Mouse (Mus musculus): ENCODE data around the gene Mfsd11. TPM values are rescaled to one million over a fixed set of nuclear protein-coding genes. Genes with fewer than 3 reads are reported as not detected.
"Not testable (repeated sequence)": the region's sequence is repeated elsewhere in the genome, so short reads cannot be mapped to it uniquely, and the experiment has no call there.

The Mfsd11 gene
- polyA plus RNA-seq, 1 experiment, result 36.6 TPM

DNA sequence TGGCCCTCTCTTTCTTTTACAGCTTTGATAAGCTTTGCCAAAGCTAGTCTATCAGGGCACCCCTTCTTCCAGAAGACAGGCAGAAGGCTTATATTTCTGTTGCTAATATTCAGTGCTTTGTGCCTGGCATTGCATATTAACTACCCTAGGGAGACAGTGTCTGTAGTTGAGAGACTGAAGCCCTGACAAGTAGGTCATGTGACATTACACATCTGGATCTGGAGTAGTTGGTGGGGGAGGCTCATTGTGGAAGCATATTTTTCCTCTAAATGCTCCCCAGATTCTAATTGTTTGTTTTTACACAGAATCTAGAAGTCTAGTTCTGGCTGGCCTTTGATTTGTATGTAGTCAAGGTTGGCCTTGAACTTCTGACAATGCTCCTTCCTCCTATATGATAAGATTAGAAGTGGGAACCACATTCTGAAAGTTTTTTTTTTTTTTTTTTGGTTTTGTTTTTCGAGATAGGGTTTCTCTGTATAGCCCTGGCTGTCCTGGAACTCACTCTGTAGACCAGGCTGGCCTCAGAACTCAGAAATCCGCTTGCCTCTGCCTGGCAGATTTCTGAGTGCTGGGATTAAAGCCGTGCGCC is 5.6 kb upstream of the Mfsd11 start:
- no peak overlapping the region for H3K4me3 ChIP-seq (ENCODE audit: insufficient read depth, low read length)
- no peak overlapping the region for H3K27ac ChIP-seq (ENCODE audit: insufficient read depth, low read length)
- H3K4me1 ChIP-seq (ENCODE audit: control insufficient read depth, insufficient read depth, low read length), result peaks cover 2% of the 10 kb centered on the region; the same call in 1 of the 2 replicates
- TF ChIP-seq CTCF (IDR thresholded peaks at IDR 0.05; ENCODE audit: borderline replicate concordance, insufficient read depth, low read length) (no peak), POLR2A (IDR thresholded peaks at IDR 0.05; ENCODE audit: low read depth, low read length) (no peak)

DNA sequence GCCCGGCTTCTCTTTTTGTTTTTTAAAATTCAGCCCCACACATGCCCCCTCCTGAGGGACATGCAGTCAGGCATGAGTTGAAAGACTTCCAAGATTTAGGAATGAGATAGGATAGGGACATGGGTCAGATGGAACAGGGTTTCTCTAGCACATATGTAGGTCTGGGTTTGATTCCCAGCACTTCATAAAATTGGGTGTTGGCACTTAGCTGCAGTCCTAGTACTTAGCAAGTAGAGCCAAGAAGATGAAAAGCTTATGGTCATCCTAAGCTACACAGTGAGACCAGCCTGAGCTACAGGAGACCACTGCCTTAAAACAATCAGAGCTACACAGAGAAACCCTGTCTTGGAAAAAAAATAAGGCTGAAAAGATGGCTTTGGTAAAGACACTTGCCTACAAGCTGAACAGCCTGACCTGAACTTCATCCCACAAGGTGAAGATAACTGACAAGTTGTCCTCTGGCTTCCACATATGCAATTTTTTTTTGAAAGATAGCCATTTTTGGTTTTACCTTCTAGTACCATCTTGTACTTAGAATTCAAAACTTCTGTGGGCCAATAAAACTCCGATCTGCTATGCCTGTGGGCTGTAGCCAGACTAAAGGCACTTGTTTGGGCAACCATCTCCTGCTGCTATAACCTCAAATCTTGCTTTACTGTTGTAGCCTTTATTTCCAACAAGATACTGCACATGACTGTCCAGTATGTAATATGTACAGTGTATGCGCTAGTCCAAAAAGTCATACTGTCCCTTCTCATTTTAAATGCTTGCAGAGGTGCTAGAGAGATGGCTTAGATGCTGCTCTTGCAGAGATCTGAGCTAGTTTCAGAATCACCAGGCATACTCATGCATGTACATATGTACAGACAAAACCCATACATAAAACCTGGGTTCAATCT is 4.8 kb upstream of the Mfsd11 start:
- Histone ChIP-seq H3K4me1 (ENCODE audit: control insufficient read depth, insufficient read depth, low read length) (peaks cover 2% of the 10 kb centered on the region; the same call in 1 of the 2 replicates), H3K27ac (ENCODE audit: insufficient read depth, low read length) (no peak overlapping the region), H3K4me3 (ENCODE audit: insufficient read depth, low read length) (no peak overlapping the region)
- TF ChIP-seq POLR2A (IDR thresholded peaks at IDR 0.05; ENCODE audit: low read depth, low read length) (no peak), CTCF (IDR thresholded peaks at IDR 0.05; ENCODE audit: borderline replicate concordance, insufficient read depth, low read length) (no peak)

DNA sequence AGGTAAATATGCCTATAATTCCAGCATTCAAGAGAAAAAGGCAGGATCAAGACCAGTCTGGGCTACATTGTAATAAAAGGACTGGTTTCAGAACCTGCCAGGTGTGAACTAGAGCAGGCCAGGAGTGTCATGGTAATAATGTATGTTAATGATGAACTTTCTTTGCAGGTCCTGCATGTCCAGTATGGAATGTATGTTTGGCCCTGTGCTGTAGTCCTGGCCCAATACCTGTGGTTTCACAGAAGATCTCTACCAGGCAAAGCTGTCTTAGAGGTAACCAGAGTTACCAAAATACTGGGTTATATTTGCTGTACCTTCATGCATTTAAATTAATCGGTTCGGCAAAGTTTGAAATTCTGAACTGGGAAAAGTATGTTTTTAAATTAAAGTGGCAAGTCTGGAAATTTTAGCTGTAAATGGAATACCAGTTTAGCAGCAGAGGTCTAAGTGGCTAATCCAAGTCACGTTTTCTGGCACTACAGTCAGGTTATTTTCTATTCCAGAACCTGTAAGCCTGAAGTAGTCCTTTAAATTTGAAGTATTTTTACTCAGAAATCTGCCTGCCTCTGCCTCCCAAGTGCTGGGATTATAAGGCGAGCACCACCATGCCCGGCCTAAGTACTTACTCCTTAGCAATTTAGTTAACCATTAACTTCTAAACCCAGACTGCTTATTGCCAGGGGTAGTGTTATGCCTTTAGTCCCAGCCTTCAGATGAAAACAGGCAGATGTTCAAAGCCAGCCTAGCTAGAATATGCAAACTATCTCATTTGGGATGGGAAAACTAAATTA is 4.0 kb upstream of the Mfsd11 start:
- Histone ChIP-seq H3K27ac (ENCODE audit: insufficient read depth, low read length) (no peak overlapping the region), H3K4me3 (ENCODE audit: insufficient read depth, low read length) (no peak overlapping the region), H3K4me1 (ENCODE audit: control insufficient read depth, insufficient read depth, low read length) (peaks cover 2% of the 10 kb centered on the region; the same call in 1 of the 2 replicates)
- TF ChIP-seq POLR2A (IDR thresholded peaks at IDR 0.05; ENCODE audit: low read depth, low read length) (peak; percentile 36), CTCF (IDR thresholded peaks at IDR 0.05; ENCODE audit: borderline replicate concordance, insufficient read depth, low read length) (no peak)

DNA sequence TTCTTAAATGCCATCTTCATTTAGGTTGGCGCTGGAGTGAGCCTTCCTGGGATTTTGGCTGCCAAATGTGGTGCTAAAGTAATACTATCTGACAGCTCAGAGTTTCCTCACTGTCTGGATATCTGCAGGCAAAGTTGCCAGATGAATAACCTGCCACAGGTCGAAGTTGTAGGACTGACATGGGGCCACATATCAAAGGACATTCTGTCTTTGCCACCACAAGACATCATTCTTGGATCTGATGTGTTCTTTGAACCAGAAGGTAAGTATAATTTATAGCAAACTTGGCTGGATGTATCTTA is 3.4 kb upstream of the Mfsd11 start:
- not testable (repeated sequence) for H3K27ac ChIP-seq (ENCODE audit: insufficient read depth, low read length); H3K4me3 ChIP-seq (ENCODE audit: insufficient read depth, low read length); H3K4me1 ChIP-seq (ENCODE audit: control insufficient read depth, insufficient read depth, low read length)

DNA sequence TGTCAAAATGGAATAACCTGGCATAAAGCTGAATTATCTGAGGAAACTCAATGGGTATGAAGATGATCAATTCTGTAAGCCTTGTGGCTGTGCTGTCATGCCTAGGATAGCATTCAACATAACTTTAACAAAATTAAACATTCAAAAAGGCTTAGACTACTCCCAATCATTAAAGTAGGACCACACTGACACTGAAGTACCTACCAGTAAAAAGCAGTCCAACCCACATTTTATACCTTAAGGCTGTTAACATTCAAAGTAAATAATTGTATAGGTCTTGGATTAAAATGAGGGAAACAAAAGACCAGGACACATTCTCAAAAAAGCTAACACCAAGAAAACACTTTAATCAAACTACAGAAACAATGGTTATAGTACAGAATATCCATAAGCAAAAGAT is 2.7 kb upstream of the Mfsd11 start:
- Histone ChIP-seq H3K27ac (ENCODE audit: insufficient read depth, low read length) (no peak overlapping the region), H3K4me1 (ENCODE audit: control insufficient read depth, insufficient read depth, low read length) (peaks cover 2% of the 10 kb centered on the region; the same call in 1 of the 2 replicates), H3K4me3 (ENCODE audit: insufficient read depth, low read length) (no peak overlapping the region)
- TF ChIP-seq POLR2A (IDR thresholded peaks at IDR 0.05; ENCODE audit: low read depth, low read length), result no peak
- no peak for TF ChIP-seq CTCF (IDR thresholded peaks at IDR 0.05; ENCODE audit: borderline replicate concordance, insufficient read depth, low read length)

DNA sequence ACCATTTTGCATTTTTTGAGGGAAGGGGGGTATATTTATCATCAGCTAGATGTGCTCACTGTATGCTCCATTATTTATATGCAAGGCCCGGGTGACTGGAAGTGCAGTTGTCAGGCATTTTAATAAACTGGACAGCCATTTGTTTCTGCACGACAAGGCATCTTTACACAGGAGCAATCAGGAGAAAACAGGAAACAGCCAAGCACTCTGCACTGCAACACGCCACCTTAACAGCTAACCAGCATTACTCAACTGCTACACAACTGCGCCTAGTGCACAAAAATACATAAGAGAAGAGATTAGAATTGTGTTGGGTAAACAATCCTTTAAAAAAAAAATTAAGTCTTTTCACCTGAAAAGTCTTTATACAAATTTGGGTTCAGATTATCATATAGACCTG is 2.2 kb upstream of the Mfsd11 start:
- peak overlapping the region; percentile 73 for H3K4me3 ChIP-seq (ENCODE audit: insufficient read depth, low read length)
- H3K27ac ChIP-seq (ENCODE audit: insufficient read depth, low read length), result no peak overlapping the region

DNA sequence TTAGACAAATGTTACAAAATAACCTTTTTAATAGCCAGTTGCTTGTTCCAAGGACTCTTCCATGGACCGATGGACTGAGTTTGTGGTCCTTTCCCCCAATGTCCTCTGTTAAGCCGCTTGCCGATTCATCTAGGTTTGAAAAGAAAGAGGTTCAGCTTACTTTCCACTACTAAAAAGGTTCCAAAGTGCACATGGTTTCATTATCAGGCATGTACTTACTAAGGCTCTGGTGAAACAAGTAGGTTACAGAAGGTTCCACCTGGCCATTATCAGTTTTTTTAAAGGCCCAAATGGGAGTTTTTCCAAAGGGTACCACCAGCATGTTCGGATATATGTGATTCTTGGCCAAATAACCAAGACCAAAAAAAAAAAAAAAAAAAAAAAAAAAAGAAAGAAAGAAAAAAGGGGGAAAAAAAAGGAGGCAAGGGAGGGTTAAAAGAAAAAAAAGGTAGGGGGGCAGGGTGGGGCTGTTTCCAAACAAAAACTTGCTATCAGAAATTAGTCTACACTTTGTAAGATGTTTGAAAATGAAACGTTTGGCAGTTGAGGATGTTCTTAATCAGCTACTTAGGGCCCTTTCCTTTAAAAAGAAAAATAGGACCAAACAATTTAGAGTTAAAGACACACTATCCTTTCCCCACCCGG is 1.3 kb upstream of the Mfsd11 start:
- TF ChIP-seq POLR2A (IDR thresholded peaks at IDR 0.05; ENCODE audit: low read depth, low read length), result no peak
- no peak for TF ChIP-seq CTCF (IDR thresholded peaks at IDR 0.05; ENCODE audit: borderline replicate concordance, insufficient read depth, low read length)
- Histone ChIP-seq H3K4me1 (ENCODE audit: control insufficient read depth, insufficient read depth, low read length) (peaks cover 2% of the 10 kb centered on the region; the same call in 1 of the 2 replicates), H3K4me3 (ENCODE audit: insufficient read depth, low read length) (peak overlapping the region; percentile 96), H3K27ac (ENCODE audit: insufficient read depth, low read length) (no peak overlapping the region)

More for the DNA sequence above, 2.2 kb upstream of the Mfsd11 start:
- TF ChIP-seq POLR2A (IDR thresholded peaks at IDR 0.05; ENCODE audit: low read depth, low read length) (no peak), CTCF (IDR thresholded peaks at IDR 0.05; ENCODE audit: borderline replicate concordance, insufficient read depth, low read length) (no peak)
- peaks cover 2% of the 10 kb centered on the region; the same call in 1 of the 2 replicates for H3K4me1 ChIP-seq (ENCODE audit: control insufficient read depth, insufficient read depth, low read length)

DNA sequence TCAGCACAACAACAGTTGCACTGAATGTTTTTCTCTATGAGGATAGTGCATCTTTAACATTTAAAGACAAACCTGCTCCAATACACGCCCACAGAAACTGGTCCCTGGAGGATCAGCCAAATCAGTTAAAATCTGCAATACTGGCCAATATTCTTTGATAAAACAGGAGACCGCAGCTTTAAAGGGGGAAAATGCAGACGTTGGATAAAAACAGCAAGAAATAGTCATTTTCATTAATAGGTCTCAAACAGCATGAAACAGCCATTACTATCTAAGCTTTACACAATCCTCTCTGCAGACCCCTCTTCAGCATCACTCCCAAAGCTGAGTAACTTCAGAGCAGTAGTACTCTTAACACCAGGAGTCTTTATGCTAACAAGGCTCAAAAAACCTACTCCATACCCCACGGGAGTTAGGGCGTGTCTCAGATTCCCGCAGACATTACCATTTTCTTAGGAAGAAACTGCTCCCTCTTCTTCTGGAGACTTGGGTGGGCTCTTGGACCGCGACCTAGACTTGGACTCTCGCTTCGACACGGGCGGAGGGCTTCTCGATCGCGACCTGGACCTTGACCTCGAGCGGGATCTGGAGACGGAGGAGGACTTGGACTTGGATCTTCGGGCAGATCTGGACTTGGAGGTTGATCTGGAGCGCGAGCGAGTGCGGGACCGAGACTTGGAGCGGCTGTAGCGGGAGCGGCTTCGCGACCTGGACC is 507 bp upstream of the Mfsd11 start:
- TF ChIP-seq CTCF (IDR thresholded peaks at IDR 0.05; ENCODE audit: borderline replicate concordance, insufficient read depth, low read length) (no peak), POLR2A (IDR thresholded peaks at IDR 0.05; ENCODE audit: low read depth, low read length) (peak; percentile 12; the same call in 1 of the 2 replicates)
- Histone ChIP-seq H3K4me1 (ENCODE audit: control insufficient read depth, insufficient read depth, low read length) (peaks cover 2% of the 10 kb centered on the region; the same call in 1 of the 2 replicates), H3K4me3 (ENCODE audit: insufficient read depth, low read length) (peak overlapping the region; percentile 96), H3K27ac (ENCODE audit: insufficient read depth, low read length) (peak overlapping the region; percentile 53)

Measured in embryonic fibroblast, embryonic 13.5 days (primary cell).